Mouse (Mus musculus) stomach, embryonic 15.5 days (tissue): ENCODE measurements around the gene Slc45a3. TPM values are rescaled to one million over a fixed set of nuclear protein-coding genes. Genes with fewer than 3 reads are reported as not detected.

ENCODE experiments used
- ATAC-seq: fragments of 200-750 bp; cut with Nextera tagmentation; 2 replicates; pipeline ENCODE4 v1.8.0; 2017; ENCODE audit warnings: low read depth, moderate number of reproducible peaks, moderate TSS enrichment; ENCODE audit not compliant: insufficient read depth, low FRiP score
- H3K27ac ChIP-seq: fragments of 300-500 bp; sonication (generic); 2 replicates; pipeline ENCODE4 v1.5.1; 2015; ENCODE audit warnings: mild to moderate bottlenecking, inconsistent platforms
- H3K27me3 ChIP-seq: fragments of 300-500 bp; sonication (generic); replicated peaks from 2 replicates; pipeline ENCODE4 v1.6.1; 2015; ENCODE audit warnings: inconsistent platforms
- H3K36me3 ChIP-seq: fragments of 300-500 bp; sonication (generic); 2 replicates; pipeline ENCODE4 v1.6.1; 2015; ENCODE audit warnings: inconsistent platforms
- H3K4me1 ChIP-seq: fragments of 300-500 bp; sonication (generic); 2 replicates; pipeline ENCODE4 v1.6.1; 2015; ENCODE audit warnings: inconsistent platforms
- H3K4me2 ChIP-seq: fragments of 300-500 bp; sonication (generic); 2 replicates; pipeline ENCODE4 v1.6.1; 2015; ENCODE audit warnings: mild to moderate bottlenecking, inconsistent platforms
- H3K4me3 ChIP-seq: fragments of 300-500 bp; sonication (generic); replicated peaks from 2 replicates; pipeline ENCODE4 v1.5.1; 2015; ENCODE audit warnings: inconsistent platforms
- H3K9ac ChIP-seq: fragments of 300-500 bp; sonication (generic); 2 replicates; pipeline ENCODE4 v1.6.1; 2015; ENCODE audit warnings: inconsistent platforms
- H3K9me3 ChIP-seq: fragments of 300-500 bp; sonication (generic); 2 replicates; pipeline ENCODE4 v1.6.1; 2016; ENCODE audit warnings: inconsistent platforms
- WGBS: fragments of 180-500 bp; shearing (Covaris S2); methylation state at CpG from one replicate; pipeline ENCODE4 v1.1.7; 2015; 5-methylcytosine and 5-hydroxymethylcytosine counted together
- polyA plus RNA-seq: library from polyadenylated mRNA; unstranded; fragments of >200 nt; fragmentation: Nextera tagmentation; extraction: Ambion mirVana; gene quantifications from 2 replicates; pipeline ENCODE4 v1.2.1, GENCODE M21; 2015

Gene Slc45a3
- polyA plus RNA-seq = 5.5 and 6.0 TPM in 2 replicates

GRCm38 (mm10) chr1:131962606-131963084 lies at the start of gene Slc45a3:
Slc45a3 (plus strand) TSS chr1:131962967.
- H3K36me3 ChIP-seq = no peaks in the 10 kb centered on the region
- WGBS = under 1% methylated on average over 35 of the region's 35 CpGs
- H3K4me1 ChIP-seq = peaks cover 7% of the 10 kb centered on the region
- H3K27ac ChIP-seq = no peak within 1 kb of the TSS
- H3K4me2 ChIP-seq = peak within 1 kb of the TSS; percentile 99
- no peaks in the 10 kb centered on the region for H3K9me3 ChIP-seq
- peak within 1 kb of the TSS; percentile 41 for H3K9ac ChIP-seq
- ATAC-seq = peak; percentile 67
- peaks cover 21% of the 10 kb centered on the region for H3K27me3 ChIP-seq
- H3K4me3 ChIP-seq = peak within 1 kb of the TSS; percentile 73

- no peak overlapping the region for H3K4me2 ChIP-seq
- H3K36me3 ChIP-seq = peaks cover 12% of the 10 kb centered on the region; the same call in 1 of the 2 replicates
- no peaks in the 10 kb centered on the region; the same call in 1 of the 2 replicates for H3K4me1 ChIP-seq
- no peak for ATAC-seq
- no peak overlapping the region for H3K4me3 ChIP-seq
- no peaks in the 10 kb centered on the region for H3K27me3 ChIP-seq
- WGBS = 62% methylated on average over 6 of the region's 6 CpGs
- H3K9ac ChIP-seq = no peak overlapping the region
- H3K9me3 ChIP-seq = no peaks in the 10 kb centered on the region
- no peak overlapping the region for H3K27ac ChIP-seq
Measured at GRCm38 (mm10) chr1:131917634-131918033, 45.1 kb upstream of the Slc45a3 start.

- H3K27ac ChIP-seq = no peak overlapping the region
- 97% methylated on average over 2 of the region's 2 CpGs for WGBS
- no peaks in the 10 kb centered on the region for H3K9me3 ChIP-seq
- no peaks in the 10 kb centered on the region for H3K27me3 ChIP-seq
- no peak for ATAC-seq
- H3K4me3 ChIP-seq = no peak overlapping the region
- no peak overlapping the region for H3K4me2 ChIP-seq
- peaks cover 18% of the 10 kb centered on the region for H3K36me3 ChIP-seq
- H3K4me1 ChIP-seq = no peaks in the 10 kb centered on the region; the same call in 1 of the 2 replicates
- H3K9ac ChIP-seq = no peak overlapping the region
Measured at GRCm38 (mm10) chr1:131919052-131919451, 43.7 kb upstream of the Slc45a3 start.

- Histone ChIP-seq H3K36me3 (peaks cover 40% of the 10 kb centered on the region), H3K9ac (no peak overlapping the region), H3K4me1 (no peaks in the 10 kb centered on the region), H3K27me3 (no peaks in the 10 kb centered on the region), H3K4me2 (no peak overlapping the region), H3K4me3 (no peak overlapping the region), H3K27ac (no peak overlapping the region), H3K9me3 (no peaks in the 10 kb centered on the region)
- ATAC-seq = no peak
- WGBS = 92% methylated on average over 3 of the region's 3 CpGs
Measured at GRCm38 (mm10) chr1:131922100-131922499, 40.7 kb upstream of the Slc45a3 start.

- Histone ChIP-seq H3K4me1 (no peaks in the 10 kb centered on the region), H3K36me3 (peaks cover 22% of the 10 kb centered on the region), H3K27ac (no peak overlapping the region), H3K9ac (no peak overlapping the region), H3K9me3 (no peaks in the 10 kb centered on the region), H3K4me3 (no peak overlapping the region), H3K4me2 (no peak overlapping the region), H3K27me3 (no peaks in the 10 kb centered on the region)
- ATAC-seq = no peak
- 65% methylated on average over 2 of the region's 2 CpGs for WGBS
Measured at GRCm38 (mm10) chr1:131933471-131933870, 29.3 kb upstream of the Slc45a3 start.

- ATAC-seq = no peak
- Histone ChIP-seq H3K4me1 (no peaks in the 10 kb centered on the region), H3K4me2 (no peak overlapping the region), H3K4me3 (no peak overlapping the region), H3K27me3 (no peaks in the 10 kb centered on the region), H3K36me3 (no peaks in the 10 kb centered on the region; the same call in 1 of the 2 replicates), H3K27ac (peak overlapping the region; percentile 54; the same call in 1 of the 2 replicates), H3K9ac (no peak overlapping the region), H3K9me3 (no peaks in the 10 kb centered on the region)
- WGBS = 44% methylated on average over 6 of the region's 6 CpGs
Measured at GRCm38 (mm10) chr1:131937659-131938305, 25.0 kb upstream of the Slc45a3 start.

- H3K9ac ChIP-seq = no peak overlapping the region
- WGBS = 41% methylated on average over 1 of the region's 1 CpGs
- no peaks in the 10 kb centered on the region; the same call in 1 of the 2 replicates for H3K36me3 ChIP-seq
- no peak overlapping the region for H3K4me2 ChIP-seq
- peak overlapping the region; percentile 54 for H3K27ac ChIP-seq
- H3K4me3 ChIP-seq = no peak overlapping the region
- ATAC-seq = peak; percentile 91
- no peaks in the 10 kb centered on the region for H3K9me3 ChIP-seq
- H3K4me1 ChIP-seq = no peaks in the 10 kb centered on the region
- no peaks in the 10 kb centered on the region for H3K27me3 ChIP-seq
Measured at GRCm38 (mm10) chr1:131938811-131939210, 24.0 kb upstream of the Slc45a3 start.

GRCm38 (mm10) chr1:131940711-131941244 lies 22.0 kb upstream of the Slc45a3 start:
- no peaks in the 10 kb centered on the region for H3K36me3 ChIP-seq
- 71% methylated on average over 2 of the region's 2 CpGs for WGBS
- no peak for ATAC-seq
- no peak overlapping the region for H3K4me3 ChIP-seq
- no peak overlapping the region for H3K9ac ChIP-seq
- H3K4me2 ChIP-seq = no peak overlapping the region
- H3K4me1 ChIP-seq = peaks cover 5% of the 10 kb centered on the region; the same call in 1 of the 2 replicates
- H3K9me3 ChIP-seq = no peaks in the 10 kb centered on the region
- no peak overlapping the region for H3K27ac ChIP-seq
- no peaks in the 10 kb centered on the region for H3K27me3 ChIP-seq

- WGBS = 93% methylated on average over 1 of the region's 1 CpGs
- no peaks in the 10 kb centered on the region for H3K9me3 ChIP-seq
Measured at GRCm38 (mm10) chr1:131941501-131941900, 21.3 kb upstream of the Slc45a3 start.

GRCm38 (mm10) chr1:131942621-131943590 lies 19.9 kb upstream of the Slc45a3 start:
- Histone ChIP-seq H3K4me2 (no peak overlapping the region), H3K4me1 (peaks cover 9% of the 10 kb centered on the region; the same call in 1 of the 2 replicates), H3K9ac (no peak overlapping the region), H3K36me3 (no peaks in the 10 kb centered on the region), H3K4me3 (no peak overlapping the region), H3K9me3 (no peaks in the 10 kb centered on the region), H3K27me3 (no peaks in the 10 kb centered on the region), H3K27ac (no peak overlapping the region)
- WGBS = 51% methylated on average over 16 of the region's 16 CpGs
- ATAC-seq = no peak

More at GRCm38 (mm10) chr1:131941501-131941900, 21.3 kb upstream of the Slc45a3 start:
- Histone ChIP-seq H3K27ac (no peak overlapping the region), H3K9ac (no peak overlapping the region), H3K36me3 (no peaks in the 10 kb centered on the region), H3K4me3 (no peak overlapping the region), H3K4me1 (peaks cover 9% of the 10 kb centered on the region; the same call in 1 of the 2 replicates), H3K4me2 (no peak overlapping the region), H3K27me3 (no peaks in the 10 kb centered on the region)
- ATAC-seq = no peak

- H3K4me1 ChIP-seq = peaks cover 9% of the 10 kb centered on the region; the same call in 1 of the 2 replicates
- no peaks in the 10 kb centered on the region for H3K36me3 ChIP-seq
- peak; percentile 37 for ATAC-seq
- WGBS = 46% methylated on average over 10 of the region's 10 CpGs
- no peak overlapping the region for H3K4me2 ChIP-seq
- no peak overlapping the region for H3K9ac ChIP-seq
- no peaks in the 10 kb centered on the region for H3K27me3 ChIP-seq
- peak overlapping the region; percentile 49 for H3K27ac ChIP-seq
- no peaks in the 10 kb centered on the region for H3K9me3 ChIP-seq
- H3K4me3 ChIP-seq = no peak overlapping the region
Measured at GRCm38 (mm10) chr1:131945674-131946440, 16.9 kb upstream of the Slc45a3 start.
